Mouse (Mus musculus): ENCODE results near the gene Thap2.

Gene Thap2

DNA sequence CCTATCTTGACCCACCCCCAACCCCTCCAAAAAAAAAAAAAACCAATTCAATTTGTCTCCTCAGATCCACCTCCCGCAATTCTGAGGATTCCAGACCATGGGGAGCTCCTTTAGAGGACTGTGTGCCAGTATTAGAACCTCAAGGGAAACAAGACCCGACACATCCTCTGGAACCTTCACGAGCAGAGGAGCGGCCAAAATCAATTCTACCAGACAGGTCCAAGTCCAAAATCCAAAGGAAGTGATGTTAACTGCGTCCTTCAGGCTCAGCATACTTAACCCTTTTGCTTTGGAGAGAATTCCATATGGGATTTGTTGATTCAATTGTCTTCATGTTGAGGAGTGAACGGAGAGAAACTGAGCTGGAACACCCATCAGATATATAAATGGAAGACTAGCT, 29.2 kb downstream of the Thap2 start:
- DNase-seq (ENCODE audit: low spot score in 2 of 2) = no peak

- DNase-seq (ENCODE audit: low spot score in 2 of 2) = no peak
These were observed 29.7 kb downstream of the Thap2 start for GRCm38 (mm10) chr10:115354553-115354952.

DNA sequence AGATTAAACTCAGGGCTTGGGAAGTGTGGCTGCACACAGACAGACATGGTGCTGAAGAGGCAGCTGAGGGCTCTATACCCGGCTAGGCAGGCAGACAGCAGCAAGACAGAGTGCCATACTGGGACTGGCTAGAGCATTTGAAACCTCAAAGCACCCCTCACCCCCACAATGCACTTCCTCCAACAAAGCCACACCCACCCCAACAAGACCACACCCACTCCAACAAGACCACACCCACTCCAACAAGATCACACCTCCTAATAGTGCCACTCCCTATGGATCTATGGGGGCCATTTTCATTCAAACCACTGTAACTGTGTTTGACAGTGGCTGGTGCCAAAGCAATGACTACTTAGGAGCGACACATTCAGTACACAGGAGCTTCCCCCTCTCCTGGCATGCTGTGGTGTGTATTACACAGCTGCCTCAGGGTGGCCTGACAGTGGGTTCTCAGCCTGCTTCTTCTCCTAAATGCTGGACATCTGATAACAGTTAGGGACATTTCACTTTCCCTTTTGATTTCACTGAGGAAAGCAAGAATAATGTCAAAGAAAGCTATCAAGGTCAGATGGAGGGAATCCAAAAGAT, 33.3 kb downstream of the Thap2 start:
- no peak for DNase-seq (ENCODE audit: low spot score in 2 of 2)

- DNase-seq (ENCODE audit: low spot score in 2 of 2) = no peak
These were observed 34.7 kb downstream of the Thap2 start for GRCm38 (mm10) chr10:115349509-115349908.

DNA sequence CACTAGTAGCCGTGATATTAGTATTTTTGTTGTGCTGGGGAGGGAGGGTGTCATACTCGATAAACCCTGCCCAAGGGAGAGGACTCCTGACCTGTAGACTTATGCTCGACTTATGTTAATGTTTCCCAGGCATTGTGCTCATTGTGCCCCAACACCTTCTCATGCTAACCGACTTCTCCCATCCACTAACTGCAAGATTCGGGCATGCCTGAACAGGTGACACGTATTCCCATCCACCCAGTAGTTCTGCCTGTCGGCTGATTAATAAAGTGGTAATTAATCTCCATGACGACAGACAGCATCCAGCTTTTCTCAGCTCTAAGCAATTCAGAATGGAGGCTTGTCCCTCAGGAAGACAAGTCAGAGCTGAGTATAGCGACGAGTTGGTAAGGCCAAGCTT, 35.2 kb downstream of the Thap2 start:
- no peak for DNase-seq (ENCODE audit: low spot score in 2 of 2)

DNA sequence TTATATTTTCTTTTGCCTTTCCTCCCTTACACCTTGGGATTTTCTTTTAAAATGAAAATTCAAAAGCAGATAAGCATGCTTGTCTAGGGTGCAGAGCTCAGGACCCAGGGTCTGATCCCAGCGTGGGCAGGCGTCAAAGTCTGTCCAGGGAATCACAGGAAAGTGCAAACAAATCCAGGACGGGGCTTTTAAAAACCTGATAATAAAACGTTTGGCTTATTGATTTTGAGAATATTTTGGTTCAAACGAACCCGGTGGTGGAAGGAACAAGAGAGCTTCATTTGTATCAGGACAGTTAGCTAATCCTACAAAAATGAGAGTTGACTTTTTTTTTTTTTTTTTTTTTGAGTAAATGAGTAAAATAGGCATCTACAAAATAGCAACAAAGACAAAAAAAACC, 36.1 kb downstream of the Thap2 start:
- no peak for DNase-seq (ENCODE audit: low spot score in 2 of 2)

- DNase-seq (ENCODE audit: low spot score in 2 of 2) = no peak
These were observed 37.8 kb downstream of the Thap2 start for GRCm38 (mm10) chr10:115346444-115346843.

GRCm38 (mm10) chr10:115342771-115343425, 41.3 kb downstream of the Thap2 start:
- DNase-seq (ENCODE audit: low spot score in 2 of 2) = no peak

GRCm38 (mm10) chr10:115339820-115340328, 44.4 kb downstream of the Thap2 start:
- no peak for DNase-seq (ENCODE audit: low spot score in 2 of 2)

- no peak for DNase-seq (ENCODE audit: low spot score in 2 of 2)
These were observed 47.3 kb downstream of the Thap2 start for GRCm38 (mm10) chr10:115336901-115337300.

GRCm38 (mm10) chr10:115333528-115333927, 50.7 kb downstream of the Thap2 start:
- DNase-seq (ENCODE audit: low spot score in 2 of 2) = no peak

- no peak for DNase-seq (ENCODE audit: low spot score in 2 of 2)
These were observed 51.2 kb downstream of the Thap2 start for GRCm38 (mm10) chr10:115332997-115333396.

DNA sequence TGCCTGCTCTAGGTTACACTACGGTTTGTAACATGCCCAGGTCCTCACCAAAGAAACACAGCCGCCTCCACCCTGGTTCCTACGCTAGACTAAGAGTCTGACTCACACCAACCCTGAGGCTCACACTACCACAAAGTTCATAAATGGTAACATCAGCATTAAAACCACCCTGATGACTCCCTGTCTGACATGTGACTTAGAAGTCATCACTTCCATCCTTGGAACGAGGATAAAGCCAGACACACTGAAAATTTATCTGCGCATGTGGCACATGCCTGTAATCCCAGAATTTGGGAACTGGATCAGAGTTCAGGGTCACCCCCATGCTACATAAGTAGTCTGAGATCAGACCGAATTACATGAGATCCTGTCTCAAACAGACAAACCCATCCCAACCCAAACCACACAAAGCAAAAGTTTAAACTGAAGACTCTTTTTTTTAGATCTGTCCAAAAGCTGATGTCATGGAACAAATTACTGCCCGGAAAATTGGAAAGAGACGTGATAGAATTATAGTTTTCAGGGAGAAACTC, 51.8 kb downstream of the Thap2 start:
- DNase-seq (ENCODE audit: low spot score in 2 of 2) = peak in 1 of 2 experiments; percentile 18

DNA sequence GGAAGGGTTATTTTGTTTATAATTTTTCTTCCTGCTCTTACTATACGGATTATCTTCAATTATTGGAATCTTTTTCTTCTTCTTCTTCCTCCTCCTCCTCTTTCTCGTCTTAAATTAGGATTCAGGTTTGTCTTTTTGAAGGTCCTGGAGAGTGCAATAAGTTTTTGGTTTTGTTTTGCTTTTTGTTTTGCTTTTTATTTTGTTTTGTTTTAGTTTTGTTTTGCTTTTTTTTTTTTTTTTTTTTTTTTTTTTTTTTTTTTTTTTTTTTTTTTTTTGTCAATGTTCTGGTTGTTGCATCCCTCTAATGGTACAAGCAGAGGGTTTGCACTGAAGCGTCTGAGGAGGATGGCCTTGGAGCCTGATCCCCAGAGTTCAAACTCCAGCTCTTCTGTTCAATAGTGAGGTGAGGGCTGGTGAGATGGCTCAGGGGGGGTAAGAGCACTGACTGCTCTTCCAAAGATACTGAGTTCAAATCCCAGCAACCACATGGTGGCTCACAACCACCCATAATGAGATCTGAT, 55.2 kb downstream of the Thap2 start:
- DNase-seq (ENCODE audit: low spot score in 2 of 2) = no peak

GRCm38 (mm10) chr10:115328514-115328913, 55.7 kb downstream of the Thap2 start:
- DNase-seq (ENCODE audit: low spot score in 2 of 2) = peak in 1 of 2 experiments; percentile 16

DNA sequence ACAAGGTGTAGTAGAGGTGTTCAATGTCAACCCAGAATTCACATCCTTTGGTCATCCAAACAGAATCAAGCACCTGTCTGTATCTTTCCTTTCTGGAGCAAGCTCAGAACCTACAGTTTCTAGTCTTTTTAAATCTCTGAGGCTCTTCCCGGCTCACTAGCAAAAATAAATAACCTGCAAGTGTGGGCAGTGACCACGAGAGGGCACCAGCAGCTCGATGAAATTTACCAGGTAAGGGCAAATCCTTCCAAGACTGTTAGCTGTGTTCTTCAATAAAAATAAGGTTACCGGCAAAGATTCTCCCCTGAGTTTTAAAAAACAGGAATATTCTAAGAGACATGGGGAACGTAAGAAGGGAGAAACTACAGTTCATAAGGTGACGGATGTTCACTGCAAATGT, 60.9 kb downstream of the Thap2 start:
- peak; percentile 56 to 71 for DNase-seq (ENCODE audit: low spot score in 2 of 2)

DNA sequence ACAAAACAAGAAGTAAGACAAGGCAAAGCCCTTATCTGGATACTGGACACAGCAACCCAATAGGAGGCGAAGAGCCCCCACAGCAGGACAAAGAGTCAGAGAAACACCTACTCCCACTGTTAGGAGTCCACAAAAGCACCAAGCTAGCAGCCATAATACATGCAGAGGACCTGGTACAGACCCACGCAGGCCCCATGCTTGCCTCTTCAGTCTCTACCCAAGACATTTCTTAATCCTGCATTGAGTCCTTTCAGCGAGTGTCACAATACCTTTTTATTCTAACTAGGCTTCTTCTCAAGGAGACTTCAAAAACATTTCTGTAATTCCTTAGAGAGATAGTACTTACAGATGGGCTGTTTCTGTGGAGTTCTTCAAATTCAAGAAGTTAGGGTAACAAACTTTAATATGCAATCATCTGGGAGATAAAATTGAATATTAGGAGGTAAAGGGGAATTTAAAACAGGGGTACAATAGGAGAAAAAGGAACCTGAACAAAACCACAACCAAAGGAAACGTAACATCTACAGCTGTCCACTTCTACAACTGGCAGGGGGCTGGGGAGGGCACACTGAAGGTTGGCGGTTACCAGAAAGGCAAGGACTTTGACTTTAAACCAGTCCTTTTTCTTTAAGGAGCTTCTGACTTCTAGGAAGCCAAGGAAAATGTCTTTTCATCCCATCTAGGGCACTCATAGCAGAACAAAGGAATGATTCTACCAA, 62.8 kb downstream of the Thap2 start:
- DNase-seq (ENCODE audit: low spot score in 2 of 2) = no peak

Data from urinary bladder, postnatal 36 days (tissue).